Mouse (Mus musculus) 416B (cell line): Measurements from ENCODE around the gene Gm20388.

Experiments
- DNase-seq: peaks from one replicate; pipeline ENCODE4 v3.0.0; 2011; ENCODE audit warnings: low read depth

Gm20388 gene

DNA sequence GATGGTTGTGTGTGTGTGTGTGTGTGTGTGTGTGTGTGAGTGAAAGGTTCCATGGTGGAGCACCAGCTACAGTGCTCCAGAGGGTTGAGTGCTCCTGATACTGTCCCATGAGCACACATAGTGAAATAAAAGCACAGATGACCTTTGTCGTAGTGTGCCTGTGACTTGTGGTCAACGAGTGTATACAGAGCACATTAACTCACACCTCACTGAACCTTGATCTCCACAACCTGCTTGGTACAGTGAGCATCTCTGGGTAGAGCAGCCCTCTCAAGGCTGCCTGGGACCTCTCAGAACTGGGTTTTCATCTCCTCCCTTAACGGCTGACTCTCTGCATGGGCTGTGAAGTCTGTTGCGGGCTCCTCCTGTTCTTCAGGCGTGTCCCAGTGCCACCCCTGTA, 4381.1 kb downstream of the Gm20388 start:
- DNase-seq, result no peak

- DNase-seq, result no peak
Observed at GRCm38 (mm10) chr8:124292965-124293364, 4382.3 kb downstream of the Gm20388 start.

DNA sequence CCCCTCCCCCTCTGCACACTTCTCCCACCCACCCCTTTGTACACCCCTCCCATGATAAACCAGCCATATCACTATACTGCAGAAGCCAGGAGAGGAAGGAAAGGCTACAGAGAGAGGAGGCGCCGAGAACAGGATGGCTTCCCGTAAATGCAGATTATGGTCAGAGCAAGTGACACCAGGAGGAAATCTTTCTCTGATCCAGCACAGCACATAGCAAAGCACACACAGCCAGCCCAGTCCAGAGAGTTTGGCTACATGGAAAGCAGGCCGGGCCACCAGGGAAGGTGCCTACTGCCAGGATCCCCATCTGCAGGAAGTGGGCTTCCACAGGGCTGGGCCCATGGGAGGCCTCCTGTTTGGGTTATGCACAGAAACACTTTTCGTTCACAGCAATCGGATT, 4383.8 kb downstream of the Gm20388 start:
- DNase-seq, result peak; percentile 88

DNA sequence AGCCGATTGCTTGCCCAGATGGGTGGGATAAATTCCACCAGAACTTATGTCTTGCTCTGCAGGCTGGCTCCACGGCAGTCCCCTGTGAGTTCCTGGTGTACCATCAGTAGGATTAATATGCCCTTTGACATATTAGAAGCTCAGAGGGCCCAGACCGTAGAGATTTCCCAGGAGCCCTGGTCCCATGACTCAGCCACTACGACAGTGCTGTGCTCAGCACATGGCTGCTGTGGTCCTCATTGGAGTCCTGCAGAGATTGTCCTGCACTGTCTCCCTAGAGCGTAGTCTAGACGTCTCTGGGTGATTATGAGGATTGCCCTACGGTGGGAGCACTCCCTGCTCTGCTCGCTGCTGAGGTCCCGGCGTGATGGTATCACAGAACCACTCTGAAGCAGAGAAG, 4384.3 kb downstream of the Gm20388 start:
- DNase-seq, result peak; percentile 71

GRCm38 (mm10) chr8:124295357-124295756, 4384.7 kb downstream of the Gm20388 start:
- peak; percentile 74 for DNase-seq

DNA sequence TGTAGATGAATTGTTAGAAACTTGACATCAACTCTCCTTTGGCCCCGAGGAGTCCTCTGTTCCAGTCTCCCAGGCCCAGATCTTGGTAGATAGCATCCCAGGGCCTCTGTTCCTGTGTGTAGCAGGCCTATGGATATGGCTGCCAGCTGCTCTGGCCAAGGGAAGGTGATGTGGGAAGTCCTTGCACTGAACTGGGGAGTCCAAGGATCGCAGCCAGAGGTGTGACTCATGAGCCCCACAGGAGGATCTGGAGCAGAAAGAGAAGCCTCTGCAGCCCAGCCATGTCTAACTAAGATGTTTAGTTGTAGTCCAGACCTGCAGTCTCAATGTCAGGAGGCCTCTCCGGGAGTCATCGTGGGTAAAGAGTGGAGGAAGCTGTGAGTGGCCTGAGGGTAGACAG, 4390.9 kb downstream of the Gm20388 start:
- peak; percentile 32 for DNase-seq

- peak; percentile 62 for DNase-seq
Observed at GRCm38 (mm10) chr8:124301935-124302555, 4391.4 kb downstream of the Gm20388 start.

DNA sequence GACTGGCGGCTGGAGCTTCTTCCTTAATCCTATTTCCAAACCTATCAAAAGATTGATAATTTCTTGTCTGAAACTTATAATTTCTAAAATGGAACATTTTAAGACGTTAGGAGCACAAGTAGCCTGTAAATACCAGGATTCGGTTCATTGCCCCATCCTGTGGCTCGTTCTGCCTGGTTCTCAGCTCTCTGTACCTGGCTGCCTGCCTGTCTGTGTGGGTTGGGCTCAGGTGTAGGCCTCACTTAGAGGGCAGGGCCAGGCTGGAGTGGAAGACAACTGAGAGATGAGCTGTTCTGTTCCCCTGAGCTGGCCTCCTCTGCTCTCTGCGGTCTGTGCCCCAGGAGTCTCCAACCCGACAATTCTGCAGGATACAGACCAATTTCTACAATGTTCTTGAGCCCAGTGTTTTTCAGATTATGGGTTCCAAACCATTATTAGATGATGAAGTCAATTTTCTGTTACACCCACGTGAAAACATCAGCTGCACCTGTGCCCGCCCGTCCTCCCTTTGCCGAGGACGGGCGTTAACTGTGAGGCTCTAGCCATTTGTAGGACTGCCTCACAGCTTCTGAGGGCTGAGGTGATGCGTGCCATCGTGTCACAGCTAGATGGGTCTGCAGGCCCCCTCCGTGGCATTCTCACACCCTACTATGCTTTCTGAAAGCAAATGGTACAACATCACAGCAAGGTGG, 4392.7 kb downstream of the Gm20388 start:
- DNase-seq, result no peak

GRCm38 (mm10) chr8:124304141-124304540, 4393.5 kb downstream of the Gm20388 start:
- DNase-seq, result no peak

DNA sequence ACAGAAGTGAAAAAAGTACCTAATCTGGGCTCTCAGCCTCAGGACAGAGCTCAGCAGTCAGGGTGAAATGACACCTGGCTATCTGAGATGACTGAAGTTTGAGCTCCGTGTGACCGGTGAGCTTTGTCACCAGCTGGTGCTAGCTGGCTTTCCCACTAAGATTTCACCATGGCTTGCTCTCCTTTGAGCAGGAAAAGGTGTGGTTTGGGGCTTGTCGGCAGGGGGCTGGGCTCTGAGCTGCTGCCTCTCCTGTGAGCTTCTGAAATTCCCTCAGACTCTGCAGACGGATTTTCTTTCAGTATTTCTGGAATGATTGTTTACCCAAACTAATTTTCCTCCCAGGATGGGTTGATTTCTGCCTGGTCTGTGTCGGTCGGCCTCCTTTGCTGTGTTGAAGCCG, 4395.9 kb downstream of the Gm20388 start:
- peak; percentile 41 for DNase-seq

DNA sequence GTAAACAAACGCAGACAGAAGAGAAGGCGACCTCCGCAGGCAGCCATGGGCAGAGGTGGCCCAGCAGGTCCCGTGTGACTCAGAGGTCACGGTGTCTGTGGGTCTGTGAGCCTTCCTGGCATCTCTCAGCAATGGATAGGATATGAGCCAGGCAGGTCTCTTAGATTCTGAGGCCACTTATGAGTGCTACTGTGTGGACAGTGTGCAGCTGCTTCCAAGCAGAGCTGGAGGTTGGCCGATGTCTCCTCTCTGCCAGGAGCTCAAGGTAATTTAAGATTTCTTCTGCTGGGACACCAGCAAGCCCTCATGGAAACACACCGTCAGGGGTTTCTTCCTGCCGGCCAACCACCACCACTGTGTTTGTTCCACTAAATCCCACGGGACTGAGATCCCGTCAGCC, 4397.1 kb downstream of the Gm20388 start:
- no peak for DNase-seq

DNA sequence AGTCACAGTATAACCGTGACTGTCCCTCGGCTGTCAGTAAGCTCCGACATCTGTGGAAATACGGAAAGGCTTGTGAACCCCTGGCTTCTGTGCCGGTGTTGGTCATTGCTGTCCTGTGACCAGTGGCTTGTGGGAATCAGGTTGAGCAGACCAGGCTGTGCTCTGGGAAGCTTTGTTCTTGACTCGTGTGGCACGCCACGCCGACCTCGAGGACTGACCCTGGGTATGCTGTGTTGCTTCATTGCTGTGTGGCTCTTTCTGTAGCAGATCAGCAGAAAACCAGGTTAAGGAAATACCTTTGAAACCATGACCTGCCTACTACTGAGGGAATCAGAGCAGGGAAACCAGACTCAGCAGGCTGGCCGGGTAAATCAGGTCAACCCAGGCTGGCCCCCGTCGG, 4399.9 kb downstream of the Gm20388 start:
- DNase-seq, result no peak

- no peak for DNase-seq
Observed at GRCm38 (mm10) chr8:124311111-124311510, 4400.5 kb downstream of the Gm20388 start.

DNA sequence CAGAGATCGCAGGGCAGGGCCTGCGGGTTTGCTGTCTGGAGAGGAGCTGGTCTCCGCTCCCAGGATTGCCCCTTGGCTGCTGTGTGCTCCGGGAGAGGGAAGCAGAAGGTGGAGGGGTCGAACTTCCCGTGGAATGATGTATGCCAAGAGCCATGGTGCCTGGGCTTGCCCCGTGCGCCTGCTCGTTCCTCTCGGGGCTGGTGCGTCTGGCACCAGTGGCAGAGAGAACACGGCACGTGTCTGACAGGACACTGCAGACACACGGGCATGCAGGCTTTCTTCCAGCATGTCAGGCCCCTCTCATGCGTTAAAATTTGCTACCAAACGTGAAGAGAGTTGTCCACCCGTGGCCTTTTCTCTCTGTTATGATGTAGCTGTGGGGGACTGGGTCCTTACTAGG, 4401.1 kb downstream of the Gm20388 start:
- DNase-seq, result no peak

DNA sequence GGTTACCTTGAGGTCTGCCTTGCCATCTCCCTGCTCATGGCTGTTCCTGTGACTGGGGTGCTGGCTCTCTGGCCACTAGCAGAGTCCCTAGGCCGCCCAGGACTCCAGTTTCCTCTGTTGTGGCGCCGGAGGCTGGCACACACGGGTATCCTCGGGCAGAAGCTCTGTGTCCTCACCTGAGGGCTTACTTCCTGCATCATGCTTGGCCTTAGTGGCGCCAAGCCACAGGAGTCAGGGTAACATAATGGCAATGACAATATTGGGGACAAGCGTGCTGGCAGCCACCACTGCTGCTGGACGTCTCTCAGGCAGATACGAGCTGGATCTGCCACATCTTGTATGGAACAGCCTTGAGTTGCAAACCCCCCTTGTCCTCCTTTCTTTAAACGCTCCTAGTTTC, 4401.6 kb downstream of the Gm20388 start:
- no peak for DNase-seq

DNA sequence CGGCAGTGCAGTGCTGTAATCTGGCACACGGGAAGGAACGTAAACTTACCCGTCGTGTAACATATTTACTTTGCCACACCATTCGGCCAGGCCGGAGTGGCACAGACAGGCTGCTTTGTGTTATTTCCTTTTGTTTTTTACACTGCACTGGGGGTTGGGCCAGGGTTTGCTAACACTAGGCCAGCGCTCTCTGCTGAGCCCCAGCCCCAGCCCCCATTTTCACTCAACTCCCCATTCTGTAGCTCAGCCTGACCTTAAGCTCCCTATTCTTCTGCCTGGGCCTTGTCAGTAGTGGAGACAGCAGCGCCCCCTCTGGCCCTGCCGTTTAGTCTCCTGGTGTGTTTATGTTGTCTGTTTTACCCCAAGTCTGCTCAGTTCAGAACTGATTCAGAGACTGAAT, 4404.2 kb downstream of the Gm20388 start:
- DNase-seq, result peak; percentile 24

DNA sequence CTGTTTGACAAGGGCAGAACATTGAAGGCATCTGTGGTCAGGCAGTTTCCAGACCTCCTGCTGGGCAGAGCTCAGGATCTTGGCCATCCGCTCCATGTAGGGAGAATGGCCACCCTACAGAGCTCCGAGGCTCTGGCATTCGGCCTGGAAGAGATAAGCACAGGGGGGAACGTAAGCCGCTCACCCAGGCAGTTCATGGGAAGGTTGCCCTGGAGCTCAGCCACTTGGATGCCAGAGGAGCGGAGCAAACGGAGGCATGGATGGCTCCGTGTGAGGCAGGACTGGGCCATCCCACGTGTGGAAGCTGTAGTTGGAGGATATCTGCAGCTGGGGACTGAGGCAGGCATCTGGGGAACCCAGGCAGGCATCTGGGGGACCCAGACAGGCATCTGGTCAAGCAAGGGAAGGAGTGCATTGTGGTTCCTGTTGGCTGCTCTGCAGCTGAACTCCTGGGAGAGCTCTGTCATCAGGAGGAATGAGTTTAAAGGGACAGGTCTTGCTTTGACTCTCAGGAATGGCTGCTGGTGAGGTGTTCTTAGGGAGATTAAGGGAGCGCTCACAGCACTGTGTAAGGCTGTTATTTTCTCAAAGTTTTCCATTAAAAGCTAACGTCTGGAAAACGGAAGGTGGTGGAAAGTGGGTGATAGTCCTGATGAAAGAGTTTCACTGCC, 4406.0 kb downstream of the Gm20388 start:
- DNase-seq, result no peak

GRCm38 (mm10) chr8:124317191-124317682, 4406.6 kb downstream of the Gm20388 start:
- peak; percentile 74 for DNase-seq

DNA sequence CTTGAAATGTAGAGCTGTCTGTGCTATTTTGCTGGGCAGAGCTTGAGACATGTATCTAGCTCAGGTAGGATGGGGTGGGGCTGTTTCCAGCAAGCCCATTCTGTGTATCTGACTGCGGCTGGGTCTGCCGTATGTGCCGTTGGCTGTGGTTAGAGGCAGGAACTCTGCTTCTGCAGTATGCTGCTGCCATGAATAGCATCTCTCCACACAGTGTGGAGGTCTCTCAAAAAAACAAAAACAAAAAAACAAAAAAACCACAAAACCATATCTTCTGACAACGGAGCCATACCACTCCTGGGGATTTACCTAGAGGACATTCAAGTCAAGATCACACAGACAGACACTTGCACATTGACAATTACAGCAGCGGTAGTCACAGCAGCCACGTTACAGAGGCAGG, 4407.2 kb downstream of the Gm20388 start:
- peak; percentile 79 for DNase-seq

DNA sequence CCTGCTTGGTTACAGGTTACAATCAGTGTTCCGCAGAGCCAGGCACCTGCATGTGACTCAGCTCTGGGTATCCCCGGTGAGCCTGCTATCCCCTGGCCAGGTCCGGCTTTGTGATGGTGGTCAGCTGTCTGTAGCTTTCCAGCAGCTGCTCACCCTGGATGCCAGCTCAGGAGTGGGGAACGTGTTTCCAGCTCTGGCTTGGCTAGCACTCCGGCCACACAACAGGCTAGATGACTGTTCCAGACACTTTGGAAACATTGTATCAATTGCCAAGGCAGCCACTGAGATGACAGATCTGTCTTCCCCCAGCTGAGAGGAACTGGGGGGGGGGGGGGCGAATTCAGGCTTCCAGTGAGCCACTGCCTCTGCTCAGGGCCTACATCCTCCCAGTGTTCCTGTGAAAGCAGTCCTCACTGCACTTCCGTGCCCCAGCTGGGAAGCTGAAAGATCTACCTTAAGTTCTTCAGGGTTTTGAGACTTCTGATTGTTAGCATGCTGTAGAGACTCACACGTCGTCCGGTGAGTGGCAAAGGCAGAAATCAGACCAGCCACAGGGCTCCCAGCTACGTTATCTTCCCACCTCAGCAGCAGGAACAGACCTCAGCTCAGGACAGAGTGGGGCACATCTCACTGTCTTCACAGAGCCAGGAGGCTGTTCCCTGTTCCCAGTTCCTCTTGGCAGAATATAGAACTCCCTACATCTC, 4408.1 kb downstream of the Gm20388 start:
- peak; percentile 32 for DNase-seq

DNA sequence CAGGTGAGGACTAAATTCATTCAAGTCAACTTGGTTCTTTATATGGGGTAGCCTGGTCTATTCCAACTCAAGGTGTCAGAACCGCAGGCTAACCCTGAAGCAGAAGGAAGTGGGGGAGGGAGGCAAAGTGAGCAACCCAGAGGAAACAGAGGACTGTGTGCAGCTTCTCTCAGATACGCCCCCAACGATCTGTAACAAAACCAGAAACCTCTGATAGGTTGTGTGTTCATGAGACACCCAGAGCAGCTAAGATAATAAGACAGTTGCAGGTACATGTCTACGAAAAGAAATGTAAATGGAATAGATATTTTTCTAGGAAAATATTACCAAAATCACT, 4408.6 kb downstream of the Gm20388 start:
- peak; percentile 21 for DNase-seq

DNA sequence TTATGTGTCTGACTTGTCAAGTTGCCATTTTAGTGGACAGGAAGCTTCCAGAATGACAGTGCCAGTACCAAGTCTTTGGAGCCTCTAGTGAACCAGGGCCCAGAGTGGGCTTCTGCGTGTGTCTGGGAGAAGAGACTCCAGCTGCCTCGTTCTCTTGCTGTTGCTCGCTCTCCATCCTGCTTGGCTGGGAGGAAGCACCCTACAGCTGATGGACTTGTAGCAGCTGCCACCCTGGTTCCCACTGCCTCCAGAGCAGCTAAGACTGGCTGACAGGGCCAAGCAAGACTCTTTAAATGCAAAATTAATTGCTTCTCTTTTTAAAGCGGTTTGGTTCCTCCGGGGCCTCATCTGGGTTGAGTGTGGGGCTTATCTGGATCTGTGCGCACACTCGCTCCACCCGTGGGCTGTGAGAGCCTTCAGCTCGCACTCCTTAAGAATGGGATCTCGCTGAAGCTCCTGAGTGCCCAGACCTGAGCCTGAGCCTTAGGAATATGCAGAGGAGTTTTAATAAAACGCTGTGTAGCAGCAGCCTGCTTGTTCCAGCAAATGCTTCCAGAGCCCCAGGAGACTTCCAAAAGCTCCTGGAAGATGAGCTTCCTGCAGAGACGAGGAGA, 4410.7 kb downstream of the Gm20388 start:
- no peak for DNase-seq
